Comparison of ENCODE assay signal across 8 mouse cellular contexts in the genomic region with DNA sequence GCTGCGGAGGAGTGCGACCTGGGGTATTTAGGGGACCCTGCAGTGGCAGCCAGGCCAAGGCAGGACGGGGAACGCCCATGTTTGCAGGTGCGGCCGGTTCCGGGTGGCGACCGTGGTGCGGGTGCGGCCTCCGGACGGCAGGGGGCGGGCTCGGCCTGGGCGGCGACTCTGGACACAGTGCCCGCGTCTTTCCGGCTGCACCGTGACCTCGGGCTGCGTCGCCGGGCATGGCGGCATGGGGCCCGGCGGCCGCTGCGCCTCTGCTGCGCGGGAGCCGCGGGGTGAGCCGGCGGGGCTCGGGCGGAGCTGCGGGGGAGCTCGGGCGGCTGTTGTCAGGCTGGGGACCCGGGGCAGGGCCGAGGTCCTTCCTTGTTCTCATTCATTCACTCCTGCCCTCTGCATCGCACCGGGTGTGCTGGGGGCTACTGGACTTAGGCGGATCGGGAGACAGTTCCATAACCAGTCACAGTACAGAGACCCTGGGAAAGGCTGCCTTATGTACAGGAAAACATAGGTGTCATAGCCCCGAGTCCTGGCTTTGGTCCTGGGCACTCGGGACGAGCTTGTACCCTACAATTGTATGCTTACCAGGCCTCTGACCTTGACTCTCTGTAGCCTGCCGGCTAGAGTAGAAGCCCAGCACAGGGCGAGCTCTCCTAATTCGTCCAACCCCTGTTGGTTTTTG. TPM values are rescaled to one million over a fixed set of nuclear protein-coding genes. Genes with fewer than 3 reads are reported as not detected.
DNase-seq lines count a peak whose midpoint lies in the region; ATAC-seq and TF ChIP-seq lines count a peak whose summit lies in the region.

No protein-coding gene starts in this region.

- H3K27ac ChIP-seq in embryonic fibroblast, embryonic 13.5 days (ENCODE audit: insufficient read depth, low read length): no peak overlapping the region
- H3K27ac ChIP-seq in heart, embryonic 10.5 days: peak overlapping the region; percentile 93
- peak overlapping the region; percentile 60 for H3K27ac ChIP-seq in kidney, embryonic 15.5 days
- 0 out of 2 replicates have a peak overlapping the region, but pooled peaks have one; percentile 8 for H3K27ac ChIP-seq in limb, embryonic 15.5 days
- peak overlapping the region; percentile 33 for H3K27ac ChIP-seq in midbrain, postnatal 0 days (ENCODE audit: low read depth, low read length)

- TF ChIP-seq CTCF in embryonic fibroblast, embryonic 13.5 days (IDR thresholded peaks at IDR 0.05; ENCODE audit: borderline replicate concordance, insufficient read depth, low read length): peak; percentile 79
- TF ChIP-seq CTCF in midbrain, postnatal 0 days (IDR thresholded peaks at IDR 0.05): peak; percentile 85

- TF ChIP-seq POLR2A in embryonic fibroblast, embryonic 13.5 days (IDR thresholded peaks at IDR 0.05; ENCODE audit: low read depth, low read length): peak; percentile 72

- no peaks in the 10 kb centered on the region for H3K9me3 ChIP-seq in heart, embryonic 10.5 days
- H3K9me3 ChIP-seq in kidney, embryonic 15.5 days (replicated peaks): no peaks in the 10 kb centered on the region
- H3K9me3 ChIP-seq in limb, embryonic 15.5 days: no peaks in the 10 kb centered on the region
- H3K9me3 ChIP-seq in midbrain, postnatal 0 days (ENCODE audit: low read length): no peaks in the 10 kb centered on the region

- H3K4me3 ChIP-seq in embryonic fibroblast, embryonic 13.5 days (ENCODE audit: insufficient read depth, low read length): peak overlapping the region; percentile 72
- H3K4me3 ChIP-seq in heart, embryonic 10.5 days: peak overlapping the region; percentile 76
- H3K4me3 ChIP-seq in kidney, embryonic 15.5 days (replicated peaks): peak overlapping the region; percentile 82
- peak overlapping the region; percentile 94 for H3K4me3 ChIP-seq in limb, embryonic 15.5 days
- peak overlapping the region; percentile 74 for H3K4me3 ChIP-seq in midbrain, postnatal 0 days (ENCODE audit: low read depth, low read length)

- H3K36me3 ChIP-seq in heart, embryonic 10.5 days: peaks cover 25% of the 10 kb centered on the region
- H3K36me3 ChIP-seq in kidney, embryonic 15.5 days: peaks cover 26% of the 10 kb centered on the region
- H3K36me3 ChIP-seq in limb, embryonic 15.5 days: peaks cover 17% of the 10 kb centered on the region
- peaks cover 5% of the 10 kb centered on the region for H3K36me3 ChIP-seq in midbrain, postnatal 0 days (ENCODE audit: insufficient read depth, low read length)

- peak overlapping the region; percentile 80 for H3K4me2 ChIP-seq in kidney, embryonic 15.5 days
- H3K4me2 ChIP-seq in limb, embryonic 15.5 days: peak overlapping the region; percentile 76
- H3K4me2 ChIP-seq in midbrain, postnatal 0 days (ENCODE audit: low read depth, low read length, poor library complexity, severe bottlenecking): peak overlapping the region; percentile 63

- peak overlapping the region; percentile 93 for H3K9ac ChIP-seq in kidney, embryonic 15.5 days
- peak overlapping the region; percentile 95 for H3K9ac ChIP-seq in limb, embryonic 15.5 days
- peak overlapping the region; percentile 95 for H3K9ac ChIP-seq in midbrain, postnatal 0 days (replicated peaks; ENCODE audit: low read length, poor library complexity, severe bottlenecking)

- DNase-seq in B cell, adult 2 months: peak; percentile 98
- DNase-seq in brain, adult 2 months (ENCODE audit: low read depth, low spot score): peak; percentile 89
- peak; percentile 95 for DNase-seq in heart, embryonic 10.5 days (ENCODE audit: low spot score)
- DNase-seq in midbrain, postnatal 0 days (ENCODE audit: low spot score): peak; percentile 72
- peak; percentile 98 to 100 for DNase-seq in spleen, postnatal 10 days (ENCODE audit: low spot score in 2 of 2)

- H3K27me3 ChIP-seq in heart, embryonic 10.5 days (ENCODE audit: insufficient read depth, poor library complexity, severe bottlenecking): no peaks in the 10 kb centered on the region
- no peaks in the 10 kb centered on the region for H3K27me3 ChIP-seq in kidney, embryonic 15.5 days
- no peaks in the 10 kb centered on the region for H3K27me3 ChIP-seq in limb, embryonic 15.5 days
- no peaks in the 10 kb centered on the region for H3K27me3 ChIP-seq in midbrain, postnatal 0 days (ENCODE audit: insufficient read depth, low read length)

- H3K4me1 ChIP-seq in embryonic fibroblast, embryonic 13.5 days (ENCODE audit: control insufficient read depth, insufficient read depth, low read length): 0 out of 2 replicates have a peak, but pooled peaks cover 5% of the 10 kb centered on the region
- peaks cover 22% of the 10 kb centered on the region for H3K4me1 ChIP-seq in heart, embryonic 10.5 days
- H3K4me1 ChIP-seq in kidney, embryonic 15.5 days: peaks cover 18% of the 10 kb centered on the region
- peaks cover 13% of the 10 kb centered on the region for H3K4me1 ChIP-seq in limb, embryonic 15.5 days
- peaks cover 3% of the 10 kb centered on the region; the same call in 1 of the 2 replicates for H3K4me1 ChIP-seq in midbrain, postnatal 0 days (ENCODE audit: insufficient read depth, low read length)

- ATAC-seq in kidney, embryonic 15.5 days (replicated peaks; ENCODE audit: low FRiP score): peak; percentile 95
- peak; percentile 82 for ATAC-seq in limb, embryonic 15.5 days (ENCODE audit: insufficient number of reproducible peaks, low FRiP score, low TSS enrichment, low read depth)
- ATAC-seq in midbrain, postnatal 0 days (ENCODE audit: low FRiP score): peak; percentile 92

- WGBS in heart, embryonic 10.5 days: under 1% methylated on average over 53 of the region's 53 CpGs
- under 1% methylated on average over 53 of the region's 53 CpGs for WGBS in kidney, embryonic 15.5 days
- WGBS in limb, embryonic 15.5 days: under 1% methylated on average over 53 of the region's 53 CpGs
- under 1% methylated on average over 50 of the region's 53 CpGs for WGBS in midbrain, postnatal 0 days

RNA-seq across cellular contexts. Expression of gene Bola3, which starts 0.5 kb away (rescaled TPM):
- 86.0 and 88.1 TPM in 2 replicates for polyA plus RNA-seq in embryonic fibroblast, embryonic 13.5 days (2011; ENCODE audit: insufficient read length, low read depth, missing spikeins)
- 238 and 283 TPM in 2 replicates for polyA plus RNA-seq in heart, embryonic 10.5 days (2016; fragmentation: Nextera tagmentation; extraction: Ambion mirVana)
- polyA plus RNA-seq in kidney, embryonic 15.5 days (2015; fragmentation: Nextera tagmentation; extraction: Ambion mirVana): 145 and 149 TPM in 2 replicates
- 102 and 104 TPM in 2 replicates for polyA plus RNA-seq in limb, embryonic 15.5 days (2015; fragmentation: Nextera tagmentation; extraction: Ambion mirVana)
- total RNA-seq in midbrain, postnatal 0 days (2014; rRNA removed): 9.6 and 10.6 TPM in 2 replicates
- polyA plus RNA-seq in midbrain, postnatal 0 days (2015; fragmentation: Nextera tagmentation; extraction: Ambion mirVana): 46.2 and 51.2 TPM in 2 replicates

RNA-seq across cellular contexts. Expression of gene Mob1a, which starts 23.6 kb away (rescaled TPM):
- polyA plus RNA-seq in embryonic fibroblast, embryonic 13.5 days (2011; ENCODE audit: insufficient read length, low read depth, missing spikeins): 139 and 148 TPM in 2 replicates
- polyA plus RNA-seq in heart, embryonic 10.5 days (2016; fragmentation: Nextera tagmentation; extraction: Ambion mirVana): 42.8 and 50.7 TPM in 2 replicates
- 69.6 and 70.6 TPM in 2 replicates for polyA plus RNA-seq in kidney, embryonic 15.5 days (2015; fragmentation: Nextera tagmentation; extraction: Ambion mirVana)
- polyA plus RNA-seq in limb, embryonic 15.5 days (2015; fragmentation: Nextera tagmentation; extraction: Ambion mirVana): 67.8 and 68.7 TPM in 2 replicates
- 23.2 and 31.6 TPM in 2 replicates for total RNA-seq in midbrain, postnatal 0 days (2014; rRNA removed)
- 8.7 and 9.0 TPM in 2 replicates for polyA plus RNA-seq in midbrain, postnatal 0 days (2015; fragmentation: Nextera tagmentation; extraction: Ambion mirVana)

RNA-seq across cellular contexts. Expression of gene Mthfd2, which starts 23.7 kb away (rescaled TPM):
- polyA plus RNA-seq in embryonic fibroblast, embryonic 13.5 days (2011; ENCODE audit: insufficient read length, low read depth, missing spikeins): 123 and 138 TPM in 2 replicates
- 50.6 and 58.7 TPM in 2 replicates for polyA plus RNA-seq in heart, embryonic 10.5 days (2016; fragmentation: Nextera tagmentation; extraction: Ambion mirVana)
- 39.7 and 44.9 TPM in 2 replicates for polyA plus RNA-seq in kidney, embryonic 15.5 days (2015; fragmentation: Nextera tagmentation; extraction: Ambion mirVana)
- polyA plus RNA-seq in limb, embryonic 15.5 days (2015; fragmentation: Nextera tagmentation; extraction: Ambion mirVana): 31.1 and 34.0 TPM in 2 replicates
- total RNA-seq in midbrain, postnatal 0 days (2014; rRNA removed): 19.2 and 24.0 TPM in 2 replicates
- 27.0 and 32.0 TPM in 2 replicates for polyA plus RNA-seq in midbrain, postnatal 0 days (2015; fragmentation: Nextera tagmentation; extraction: Ambion mirVana)
